Mouse (Mus musculus) urinary bladder, adult 18-20 months (tissue): Measurements from ENCODE around the gene Pcnt.

Experiments used
- DNase-seq, 2 experiments: peaks; one replicate each; pipeline ENCODE4 v3.0.0; 2022; ENCODE audit warnings: low spot score in 2 of 2, mixed read lengths in 2 of 2

Pcnt gene

DNA sequence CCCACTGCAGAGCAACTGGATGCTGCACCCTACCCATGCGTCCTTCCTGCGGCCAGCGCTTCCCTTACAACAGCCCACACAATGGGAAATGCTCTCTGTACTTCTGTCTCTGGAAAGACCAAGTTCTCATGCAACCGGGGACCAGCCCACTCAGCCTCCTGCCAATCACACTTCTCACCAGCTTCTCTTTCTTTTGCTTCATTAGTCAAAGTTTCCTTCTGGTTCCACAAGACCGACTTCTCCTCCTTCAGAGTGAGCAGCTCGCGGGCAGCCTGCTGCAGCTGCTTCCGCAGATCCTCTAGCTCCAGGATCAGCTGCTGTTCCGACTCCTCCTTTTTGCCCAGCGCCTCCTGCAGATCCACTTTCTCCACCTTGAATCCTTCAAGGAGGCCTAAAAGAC lies 34.1 kb downstream of the Pcnt start:
- DNase-seq: no peak

DNA sequence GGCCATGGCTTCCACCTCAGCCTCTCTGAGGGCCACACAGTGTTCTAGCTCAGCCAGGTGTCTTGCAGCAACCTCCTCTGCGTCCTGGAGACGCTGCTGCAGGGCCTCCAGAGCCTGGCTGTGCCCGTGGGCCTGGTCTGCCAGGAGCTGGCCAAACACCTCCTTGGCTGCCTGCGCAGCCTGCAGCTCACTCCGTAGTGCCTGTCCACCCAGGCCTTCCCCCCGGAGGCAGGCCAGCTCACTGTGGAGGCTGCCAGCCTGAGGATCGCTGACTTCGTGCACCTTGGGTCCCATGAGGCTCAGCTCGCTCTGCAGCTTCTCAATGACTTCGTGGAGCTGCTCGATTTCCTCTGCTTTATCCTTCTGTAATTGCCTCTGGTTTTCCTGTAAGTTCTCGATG lies 50.0 kb downstream of the Pcnt start:
- DNase-seq: no peak

DNA sequence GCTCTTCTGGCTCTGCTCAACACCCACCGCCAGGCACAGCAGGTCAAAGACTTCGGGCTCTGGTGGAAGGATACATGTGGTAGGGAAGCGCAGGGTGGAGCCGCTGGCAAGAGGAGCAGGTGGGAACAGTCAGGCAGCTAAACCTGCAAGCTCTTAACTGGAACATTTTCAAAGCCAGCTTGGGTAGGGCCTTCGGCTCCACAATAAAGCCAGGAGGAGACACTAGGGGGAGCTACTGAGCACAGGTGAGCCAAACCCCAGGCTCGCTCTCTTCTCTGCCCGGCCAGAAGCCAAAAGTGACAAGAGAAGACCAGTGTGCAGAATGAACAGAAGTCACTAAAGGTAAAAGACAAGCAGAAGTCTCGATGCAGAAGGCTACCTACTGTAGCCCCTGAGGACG lies 50.8 kb downstream of the Pcnt start:
- DNase-seq: no peak

DNA sequence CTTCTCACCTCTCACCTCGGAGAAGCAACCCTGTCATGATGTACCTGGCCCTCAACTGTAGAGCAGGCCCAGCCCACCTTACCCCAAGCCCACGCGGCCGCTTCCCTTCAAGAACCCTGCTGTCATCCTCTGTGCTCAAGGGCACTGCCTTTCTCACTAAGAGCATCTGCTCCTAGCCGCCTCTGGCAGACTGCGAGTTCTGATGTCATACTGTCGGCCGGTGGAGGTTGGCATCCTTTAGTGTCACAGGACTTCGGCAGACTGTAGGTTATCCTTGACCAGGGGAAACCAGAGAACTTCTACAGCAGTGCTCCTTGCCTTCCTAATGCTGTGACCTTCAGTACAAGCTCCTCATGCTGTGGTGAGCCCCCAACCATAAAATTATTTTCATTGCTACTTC lies 51.4 kb downstream of the Pcnt start:
- DNase-seq: no peak

DNA sequence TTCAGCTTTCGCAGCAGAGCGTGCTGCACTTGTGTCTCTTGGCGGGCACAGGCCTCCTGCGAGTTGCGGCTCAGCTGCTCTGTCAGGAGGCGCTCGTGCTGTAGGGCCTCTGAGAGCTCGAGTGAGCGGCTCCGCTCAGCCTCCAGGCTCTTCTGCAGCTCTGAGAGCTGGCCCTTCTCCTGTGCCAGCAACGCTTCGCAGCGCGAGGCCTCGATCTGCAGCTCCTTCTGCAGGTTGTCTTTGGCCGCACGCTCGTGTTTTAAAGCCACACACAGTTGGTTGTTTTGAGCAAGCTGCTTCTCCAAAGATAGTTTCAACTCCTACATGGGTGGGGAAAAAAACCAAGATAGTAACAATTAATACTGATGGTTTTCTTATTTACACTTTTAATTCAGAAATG lies 67.6 kb downstream of the Pcnt start:
- no peak for DNase-seq

DNA sequence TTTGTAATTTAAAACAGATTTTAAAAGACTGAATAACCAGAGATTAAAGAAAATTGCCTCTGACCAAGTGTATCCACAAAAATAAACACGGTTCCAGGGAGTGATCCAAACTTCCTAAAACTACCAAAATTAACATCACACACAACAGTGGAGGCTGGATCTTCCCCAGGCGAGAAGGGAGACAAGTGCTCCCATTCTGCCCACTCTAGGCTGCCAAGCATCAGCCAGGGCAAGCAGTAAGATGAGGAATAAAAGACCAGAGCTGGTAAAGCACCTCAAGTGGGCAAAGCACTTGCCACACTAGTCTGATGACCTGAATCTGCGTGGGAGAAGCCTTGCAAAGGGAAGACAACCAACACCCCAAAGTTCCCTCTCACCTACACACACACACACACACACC lies 70.8 kb downstream of the Pcnt start:
- no peak for DNase-seq

DNA sequence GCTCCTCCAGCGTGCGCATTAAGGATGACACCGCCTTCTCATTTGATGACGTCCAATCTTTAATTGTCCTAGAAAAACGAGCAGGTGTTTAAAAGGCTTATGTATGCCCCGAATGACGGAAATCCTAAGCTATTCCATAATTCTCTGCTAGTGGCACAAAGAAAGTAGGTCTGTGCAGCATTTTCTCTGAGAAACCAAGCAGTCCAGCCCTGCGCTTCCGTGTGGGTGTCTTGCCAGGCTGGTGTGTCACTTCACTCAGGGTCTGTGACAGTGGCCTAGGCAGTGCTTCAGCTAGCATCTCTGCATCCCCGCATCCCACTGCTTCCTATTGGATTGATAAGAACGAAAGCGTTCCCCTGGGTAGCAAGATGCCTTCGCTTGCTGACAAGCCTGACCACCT lies 73.8 kb downstream of the Pcnt start:
- DNase-seq: no peak

DNA sequence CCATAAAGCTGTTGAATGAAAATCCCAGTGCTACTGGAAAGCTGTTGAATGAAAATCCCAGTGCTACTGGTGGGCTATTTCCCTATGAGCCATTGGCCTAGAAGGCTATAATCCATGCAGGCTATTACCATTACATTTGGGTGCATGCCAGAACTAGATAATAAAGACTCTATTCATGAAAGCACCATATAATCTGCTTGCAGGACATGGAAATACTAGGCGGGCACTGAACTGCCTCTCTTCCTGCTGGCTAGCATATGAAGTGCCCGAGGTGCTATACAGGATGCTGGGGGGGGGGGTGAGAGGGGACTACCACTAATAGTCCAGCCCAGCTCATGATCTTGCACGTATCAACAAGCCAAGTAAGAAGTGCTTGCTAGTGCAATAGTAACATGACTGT lies 79.4 kb downstream of the Pcnt start:
- no peak for DNase-seq

DNA sequence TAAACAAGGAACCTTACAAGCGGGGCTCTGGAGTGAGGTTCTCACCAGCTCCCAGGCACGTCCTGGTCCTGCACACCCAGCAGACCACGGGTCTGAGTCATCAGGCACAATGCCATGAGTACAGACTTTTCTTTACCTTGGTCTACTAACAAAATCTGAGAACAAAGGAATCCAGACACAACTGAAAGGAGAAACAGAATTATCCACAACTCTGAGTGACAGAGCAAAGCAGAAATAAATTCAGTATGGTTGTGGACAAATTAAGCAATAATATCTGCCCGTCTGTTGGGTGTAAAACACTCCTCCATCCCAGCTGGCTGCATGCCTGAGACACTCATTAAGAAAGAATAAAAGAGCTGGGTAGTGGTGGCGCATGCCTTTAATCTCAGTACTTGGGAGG lies 84.1 kb downstream of the Pcnt start:
- DNase-seq: no peak

DNA sequence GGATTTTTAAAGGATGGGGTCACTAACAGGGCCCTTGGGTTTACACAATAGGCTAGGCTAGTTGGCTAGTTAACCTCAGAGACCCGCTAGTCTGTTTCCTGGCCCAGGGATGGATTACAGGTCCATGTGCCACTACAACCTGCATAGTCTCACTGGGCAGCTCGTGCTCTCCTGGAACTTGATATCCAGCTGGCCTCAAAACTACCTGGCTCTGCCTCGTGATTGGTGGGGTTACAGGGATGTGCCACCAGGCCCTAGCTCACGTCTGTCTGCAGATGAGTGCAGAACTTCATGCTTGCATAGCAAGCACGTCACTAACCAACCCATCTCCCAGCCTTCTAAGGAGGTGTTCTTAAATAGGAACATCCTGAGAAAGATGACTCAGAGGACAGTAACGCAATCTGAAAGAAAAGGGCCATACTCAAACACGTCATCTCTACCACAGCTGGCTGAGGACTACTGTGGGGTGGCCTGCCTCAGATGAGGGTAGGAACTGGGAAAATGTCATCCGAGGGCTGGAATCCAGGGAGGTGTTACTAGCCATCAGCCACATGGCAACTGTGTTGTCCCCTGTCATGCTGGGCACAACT lies 85.2 kb downstream of the Pcnt start:
- DNase-seq: no peak

DNA sequence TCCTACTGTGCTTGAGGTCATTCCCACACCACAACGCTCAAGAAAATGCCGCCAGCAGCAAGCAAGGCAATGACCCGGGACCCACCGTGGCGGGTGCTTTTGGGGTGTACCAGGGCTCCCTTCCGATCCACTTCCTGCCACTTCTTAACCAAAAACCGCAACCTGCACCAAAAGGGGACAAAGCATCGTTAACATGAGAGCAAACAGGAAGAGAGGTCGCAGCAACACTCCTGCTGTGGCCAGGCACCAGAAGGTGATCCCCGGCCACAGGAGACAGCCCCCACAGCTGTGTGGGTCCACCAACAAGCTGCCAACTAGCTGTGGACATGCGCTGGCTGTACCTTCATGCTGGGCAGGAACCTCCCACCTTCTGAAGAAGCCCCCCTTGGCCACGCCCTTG lies 87.6 kb downstream of the Pcnt start:
- no peak for DNase-seq

DNA sequence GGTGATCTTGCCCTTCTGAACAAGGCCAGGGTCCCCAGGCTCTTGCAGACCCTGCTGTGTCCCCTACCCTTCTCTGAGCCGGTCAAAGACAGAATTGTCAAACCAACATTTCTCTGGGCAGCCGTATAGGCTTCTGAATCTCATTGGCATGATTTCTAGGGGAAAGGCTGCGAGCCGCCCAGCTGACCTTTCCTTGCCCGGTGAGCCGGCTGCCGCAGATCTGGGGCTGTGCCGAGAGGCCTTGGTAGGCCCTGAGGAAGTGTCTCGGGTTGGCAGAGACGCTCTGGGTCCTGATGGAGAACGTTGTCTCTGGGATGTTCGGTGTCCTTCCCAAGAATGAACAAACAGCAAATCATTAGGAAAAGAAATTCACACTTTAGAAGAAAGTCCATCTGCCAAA lies 88.6 kb downstream of the Pcnt start:
- no peak for DNase-seq

DNA sequence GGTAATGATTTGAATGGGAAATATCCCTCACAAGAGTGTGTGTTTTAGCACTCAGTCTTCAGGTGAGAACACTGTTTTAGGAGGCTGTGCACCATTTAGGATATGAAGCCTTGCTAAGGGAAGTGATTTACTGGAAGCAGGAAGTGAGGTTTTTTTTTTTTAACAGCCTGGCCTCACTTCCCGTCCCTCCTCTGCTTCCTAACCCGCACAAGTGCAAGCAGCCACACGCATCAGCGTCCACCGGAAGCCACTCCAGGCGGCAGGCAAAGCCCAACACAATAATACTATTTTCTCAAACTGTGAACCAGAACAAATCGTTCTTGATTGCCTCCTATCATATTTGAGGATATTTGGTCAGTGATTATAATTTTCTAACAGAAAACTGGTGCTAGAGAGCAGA lies 90.6 kb downstream of the Pcnt start:
- DNase-seq: no peak

DNA sequence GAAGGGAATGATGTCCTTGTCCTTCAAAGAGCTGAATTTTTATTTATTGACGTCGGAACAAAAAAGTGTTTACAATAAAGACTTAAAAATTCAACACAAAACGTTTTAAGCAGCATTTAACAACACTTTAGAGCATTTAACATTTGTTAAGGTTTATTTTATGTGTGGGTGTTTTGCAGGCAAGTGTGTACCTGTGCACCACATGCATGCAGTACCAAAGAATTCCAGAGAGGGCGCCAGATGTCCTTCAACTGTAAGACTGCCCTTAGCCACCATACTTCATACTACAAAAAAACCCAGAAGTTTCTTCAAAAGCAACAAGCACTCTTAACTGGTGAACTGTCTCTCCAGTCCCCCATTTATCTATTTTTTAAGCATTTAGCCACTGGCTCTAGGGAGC lies 96.0 kb downstream of the Pcnt start:
- DNase-seq: no peak

DNA sequence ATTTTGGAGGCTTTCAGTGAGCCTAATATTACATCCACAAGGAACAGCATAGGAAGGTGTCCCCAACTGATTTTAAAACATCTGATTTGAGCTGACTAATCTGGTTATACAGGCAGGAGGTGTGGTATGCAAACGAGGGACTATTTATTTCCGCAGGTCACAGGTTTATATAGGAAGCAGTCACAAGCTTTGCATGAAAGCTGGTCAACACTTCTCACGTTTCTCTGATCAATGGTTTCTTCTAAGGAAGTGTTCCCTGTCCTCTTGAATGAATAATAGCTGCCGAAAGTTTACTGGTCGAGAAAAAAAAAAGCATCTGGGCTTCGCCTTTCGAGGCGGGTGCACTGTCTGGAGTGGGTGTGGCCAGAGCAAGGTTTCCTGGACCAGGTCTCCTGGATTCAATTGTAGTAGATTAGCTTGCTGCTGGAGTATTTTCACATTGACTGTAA lies 96.5 kb downstream of the Pcnt start:
- DNase-seq: no peak

DNA sequence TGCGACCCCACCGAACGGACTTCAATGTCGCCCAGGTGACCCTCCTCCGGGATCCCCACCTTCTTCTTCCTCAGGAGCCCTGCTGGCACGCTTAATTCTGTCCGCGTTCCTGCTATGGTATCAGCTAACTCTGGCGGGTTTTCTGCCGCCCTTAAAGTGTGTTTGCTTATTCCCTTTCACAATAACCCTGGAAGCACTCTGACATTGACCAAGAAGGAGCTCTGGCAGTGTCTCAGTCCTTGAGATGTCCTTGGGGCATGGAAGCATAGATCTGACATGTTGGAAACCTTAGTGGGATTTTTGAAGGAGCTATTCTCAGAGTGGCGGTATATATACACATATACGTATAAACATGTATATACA lies 97.1 kb downstream of the Pcnt start:
- DNase-seq: no peak

DNA sequence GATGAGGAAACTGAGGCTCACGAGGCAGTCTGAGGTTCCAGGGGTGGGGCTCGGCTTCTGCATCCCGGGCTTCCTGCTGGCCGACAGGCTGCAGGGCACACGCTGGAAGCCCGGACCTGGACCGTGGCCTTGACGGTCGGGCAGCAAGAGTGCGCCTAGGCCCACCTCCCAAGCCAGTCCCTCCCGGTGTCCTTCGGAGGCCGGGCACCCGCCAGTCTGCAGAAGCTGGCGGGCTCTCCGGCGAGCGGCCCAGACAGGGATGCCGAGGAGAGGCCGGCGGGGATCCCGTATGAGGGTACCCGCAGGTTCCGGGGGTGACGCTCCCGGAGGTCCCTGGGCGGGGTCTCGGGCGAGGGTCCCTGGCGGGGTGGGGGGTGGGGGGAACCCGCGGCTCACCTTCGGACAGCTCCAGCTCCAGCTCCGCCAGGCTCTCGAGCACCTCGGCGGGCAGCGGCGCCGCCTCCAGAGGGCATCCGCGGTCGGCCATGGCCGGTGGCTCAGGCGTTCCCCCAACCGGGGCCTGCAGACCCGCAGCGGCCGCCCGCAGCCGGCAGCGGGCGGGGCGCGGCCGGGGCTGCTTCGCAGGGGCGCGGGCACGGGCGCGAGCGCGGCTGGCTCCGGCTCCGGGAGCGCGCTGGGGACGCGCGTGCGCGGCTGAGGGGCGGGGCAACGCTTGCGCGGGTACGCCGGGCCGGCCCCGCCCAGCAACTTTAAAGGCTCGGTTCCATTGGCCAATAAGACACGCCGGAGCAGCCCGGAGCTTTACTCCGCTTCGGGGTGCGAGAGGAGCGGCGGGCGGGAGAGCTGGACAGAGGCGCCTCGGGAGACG lies 97.7 kb downstream of the Pcnt start, which contains the start of gene Dip2a:
Dip2a (minus strand) TSS at position 581 of the 829 bp plus-strand sequence.
- peak; percentile 91 to 95 for DNase-seq

DNA sequence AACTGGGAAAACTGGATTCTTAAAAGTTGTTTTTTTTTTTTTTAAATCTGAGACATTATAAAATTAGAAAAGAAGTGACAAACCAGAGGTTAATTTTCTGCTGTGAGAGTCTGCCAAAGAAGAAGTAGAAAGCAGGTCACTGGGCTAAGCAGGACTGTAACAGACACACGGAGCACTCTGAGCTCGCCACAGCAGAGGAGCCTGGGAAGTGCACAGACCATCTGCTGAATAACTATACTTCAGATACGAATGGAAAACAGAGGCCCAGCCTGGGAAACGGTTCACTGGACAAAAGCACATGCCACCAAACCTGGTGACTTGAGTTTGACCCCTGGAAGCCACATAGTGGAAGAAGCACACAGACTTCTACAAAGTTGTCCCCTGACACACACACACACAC lies 108.2 kb downstream of the Pcnt start:
- DNase-seq: no peak

DNA sequence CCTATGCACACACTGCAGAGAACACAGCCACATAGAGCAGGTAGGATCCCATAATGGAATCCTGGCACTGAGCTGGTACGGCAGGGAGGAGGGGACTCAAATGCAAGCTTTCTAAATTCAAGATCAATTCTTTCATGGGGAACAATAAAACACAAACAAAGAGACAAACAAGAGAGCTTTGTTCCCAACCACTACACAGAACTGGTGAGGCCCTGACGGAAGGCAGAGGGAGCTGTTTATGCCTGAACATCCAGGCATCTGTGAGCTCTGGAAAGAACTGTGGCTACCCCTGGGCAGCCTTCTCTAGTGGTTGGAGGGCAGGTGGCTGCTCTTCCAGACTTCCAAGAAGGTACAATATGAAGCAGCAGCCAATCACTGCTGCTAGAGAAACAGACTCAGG lies 110.5 kb downstream of the Pcnt start:
- DNase-seq: no peak

DNA sequence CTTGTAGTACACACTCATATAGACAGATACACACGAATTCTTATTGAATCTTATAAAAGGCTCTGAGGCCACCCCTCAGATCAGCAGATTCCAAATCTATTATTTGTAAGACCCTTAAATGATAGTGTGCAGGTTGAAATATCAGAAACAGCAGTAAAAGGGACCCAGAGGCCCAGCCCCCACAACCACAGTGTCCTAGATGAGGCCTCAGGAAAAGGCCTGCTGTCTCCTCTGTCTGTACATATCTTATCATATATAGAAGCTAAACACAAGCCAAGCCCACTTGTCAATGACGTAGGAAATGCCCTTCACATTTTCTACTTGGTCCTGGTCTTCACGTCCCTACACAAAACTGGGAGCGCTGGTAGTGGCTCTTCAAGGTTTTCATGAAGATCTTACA lies 113.5 kb downstream of the Pcnt start:
- no peak for DNase-seq

DNA sequence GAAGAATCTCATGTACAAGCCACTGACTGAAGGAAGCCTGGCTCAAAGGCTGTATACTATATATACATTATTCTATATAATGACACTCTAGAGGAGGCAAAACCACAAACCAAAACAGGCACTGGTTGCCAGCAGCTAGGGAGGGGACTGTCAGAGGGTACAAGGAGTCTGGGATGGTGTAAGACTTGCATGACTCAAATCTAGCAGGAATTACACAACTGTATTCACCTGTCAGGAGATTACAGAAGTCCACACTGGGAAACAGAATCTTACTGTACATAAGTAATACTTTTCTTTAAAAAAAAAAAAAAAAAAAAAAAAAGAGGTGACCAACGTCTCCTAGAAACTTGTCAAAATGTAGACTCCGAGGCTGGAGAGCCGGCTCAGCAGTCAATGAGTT lies 114.0 kb downstream of the Pcnt start:
- no peak for DNase-seq

DNA sequence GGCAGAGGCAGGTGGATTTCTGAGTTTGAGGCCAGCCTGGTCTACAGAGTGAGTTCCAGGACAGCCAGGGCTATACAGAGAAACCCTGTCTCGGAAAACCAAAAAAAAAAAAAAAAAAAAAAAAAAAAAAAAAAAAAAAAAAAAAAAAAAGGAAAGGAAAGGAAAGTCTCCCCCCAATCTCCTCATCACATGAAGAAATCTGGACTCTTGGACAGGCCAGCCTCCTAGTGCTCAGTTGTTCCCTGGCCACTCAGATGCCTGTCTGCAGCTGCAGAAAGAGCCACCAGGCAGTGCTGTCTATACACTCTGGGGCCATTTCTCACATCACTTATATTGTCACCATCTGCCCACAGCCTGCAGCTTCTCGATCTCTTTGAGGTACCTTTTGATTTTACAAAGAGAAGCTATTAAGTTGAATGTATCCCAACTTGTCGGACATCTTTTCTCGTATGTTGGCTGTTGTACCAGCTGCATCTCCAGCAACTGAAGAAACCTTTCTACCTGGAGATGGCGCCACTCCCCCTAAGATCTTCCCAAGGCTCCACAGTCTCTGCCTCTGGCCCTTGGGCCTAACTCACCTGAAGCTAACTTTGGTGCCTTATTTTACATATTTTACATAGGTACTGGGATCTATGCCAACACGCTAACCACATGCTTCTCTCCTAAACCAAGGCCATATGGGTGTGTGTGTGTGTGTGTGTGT lies 116.1 kb downstream of the Pcnt start:
- peak in 1 of 2 experiments; percentile 33 for DNase-seq

DNA sequence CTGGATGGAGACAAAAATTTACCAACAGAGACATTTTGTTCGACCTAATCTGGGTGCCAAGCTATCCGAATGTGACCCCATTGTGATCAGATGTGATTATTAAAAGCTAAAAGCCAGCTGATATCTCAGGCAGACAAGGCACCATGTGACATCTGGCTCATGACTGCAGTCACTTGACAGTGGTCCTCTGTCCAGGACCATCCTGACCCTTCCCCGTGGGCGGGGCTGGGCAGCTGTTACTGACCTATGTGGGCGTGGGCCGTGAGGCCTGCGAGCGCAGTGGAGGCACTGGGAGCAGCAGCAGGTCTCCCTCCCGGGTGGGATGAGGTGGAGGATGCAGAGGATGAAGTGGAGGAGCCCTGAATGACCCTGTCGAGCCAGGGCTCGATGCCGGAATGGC lies 125.0 kb downstream of the Pcnt start:
- no peak for DNase-seq
